Mouse (Mus musculus) E14TG2a.4 (cell line): ENCODE measurements around the gene Gnai2.

ENCODE experiments used
- H3K27me3 ChIP-seq: 2 replicates; pipeline ENCODE4 v1.6.1; 2014; ENCODE audit warnings: low read length, control low read depth; ENCODE audit not compliant: insufficient read depth
- H3K36me3 ChIP-seq: 2 replicates; pipeline ENCODE4 v1.6.1; 2014; ENCODE audit warnings: low read length, control low read depth; ENCODE audit not compliant: insufficient read depth
- H3K4me1 ChIP-seq: replicated peaks from 2 replicates; pipeline ENCODE4 v1.6.1; 2014; ENCODE audit warnings: low read depth, low read length, control low read depth
- H3K4me3 ChIP-seq: replicated peaks from 2 replicates; pipeline ENCODE4 v1.5.1; 2014; ENCODE audit warnings: mild to moderate bottlenecking, low read length
- H3K9me3 ChIP-seq: 2 replicates; pipeline ENCODE4 v1.6.1; 2014; ENCODE audit warnings: low read length, control low read depth
- CTCF ChIP-seq: conservative IDR thresholded peaks from 2 replicates; pipeline ENCODE4 v1.5.1; 2014; ENCODE audit warnings: low read length
- NANOG ChIP-seq: IDR thresholded peaks from 2 replicates; pipeline ENCODE4 v1.6.1; 2014; ENCODE audit warnings: borderline replicate concordance, low read length, mixed read lengths
- POU5F1 ChIP-seq: IDR thresholded peaks from 2 replicates; pipeline ENCODE4 v1.6.1; 2014; ENCODE audit warnings: low read length, borderline replicate concordance

Gene Gnai2

GRCm38 (mm10) chr9:107629901-107630425 lies 5.2 kb downstream of the Gnai2 start:
- H3K27me3 ChIP-seq = peaks cover 24% of the 10 kb centered on the region
- peaks cover 19% of the 10 kb centered on the region for H3K36me3 ChIP-seq
- peaks cover 93% of the 10 kb centered on the region for H3K4me1 ChIP-seq
- TF ChIP-seq POU5F1 (no peak), NANOG (no peak), CTCF (no peak)
- H3K4me3 ChIP-seq = peak overlapping the region; percentile 68
- no peaks in the 10 kb centered on the region for H3K9me3 ChIP-seq

DNA sequence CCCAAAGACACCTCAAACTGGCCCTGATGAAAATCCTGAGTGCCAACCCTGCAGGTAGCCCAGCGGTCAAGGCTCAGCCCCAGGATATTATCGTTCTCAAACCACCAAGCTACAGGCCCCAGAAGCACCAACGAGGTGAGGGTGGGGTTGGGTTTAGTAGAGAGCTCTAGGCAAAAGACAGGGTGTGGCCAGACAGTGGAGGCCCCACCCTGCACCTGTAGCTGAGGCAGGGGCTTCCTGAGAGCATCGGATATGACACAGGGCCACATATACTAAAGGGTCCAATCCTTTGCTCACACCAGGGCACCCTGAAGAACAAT lies 5.8 kb downstream of the Gnai2 start:
- peaks cover 19% of the 10 kb centered on the region for H3K36me3 ChIP-seq
- TF ChIP-seq POU5F1 (no peak), CTCF (no peak), NANOG (no peak)
- peaks cover 95% of the 10 kb centered on the region for H3K4me1 ChIP-seq
- peak overlapping the region; percentile 68 for H3K4me3 ChIP-seq
- peaks cover 22% of the 10 kb centered on the region for H3K27me3 ChIP-seq
- H3K9me3 ChIP-seq = no peaks in the 10 kb centered on the region

DNA sequence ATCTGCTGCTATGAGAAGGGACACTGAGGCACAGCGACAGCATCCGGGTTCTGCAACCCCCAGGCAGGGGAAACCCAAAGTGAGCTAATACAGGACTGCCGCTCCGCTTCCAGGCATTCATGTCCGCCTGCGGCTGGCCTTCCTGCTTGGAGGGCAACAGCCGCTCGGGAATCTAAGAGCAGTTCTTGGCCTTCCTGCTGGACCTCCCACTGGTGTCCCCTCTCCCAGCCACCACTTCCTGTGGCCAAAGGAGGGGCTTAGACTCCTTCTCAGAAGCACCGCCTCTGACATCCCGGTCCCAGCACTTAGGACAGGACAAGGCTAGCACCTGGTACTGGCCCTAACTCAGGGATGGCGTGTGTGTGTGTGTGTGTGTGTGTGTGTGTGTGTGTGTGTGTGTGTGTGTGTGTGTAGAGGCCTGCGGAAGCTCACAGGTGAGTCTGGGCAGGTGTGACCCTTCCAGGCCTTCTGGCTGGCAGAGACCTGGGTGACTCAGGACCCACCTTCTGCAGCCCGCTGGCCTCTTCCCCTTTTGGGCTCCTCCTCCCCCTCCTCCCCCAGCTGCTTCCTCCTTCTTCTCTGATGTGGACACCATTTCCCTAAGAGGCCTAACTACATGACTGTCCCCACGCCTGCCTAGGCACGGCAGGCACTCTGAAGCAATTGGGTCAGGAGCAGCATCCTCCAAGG lies 6.3 kb downstream of the Gnai2 start:
- H3K27me3 ChIP-seq = peaks cover 19% of the 10 kb centered on the region

DNA sequence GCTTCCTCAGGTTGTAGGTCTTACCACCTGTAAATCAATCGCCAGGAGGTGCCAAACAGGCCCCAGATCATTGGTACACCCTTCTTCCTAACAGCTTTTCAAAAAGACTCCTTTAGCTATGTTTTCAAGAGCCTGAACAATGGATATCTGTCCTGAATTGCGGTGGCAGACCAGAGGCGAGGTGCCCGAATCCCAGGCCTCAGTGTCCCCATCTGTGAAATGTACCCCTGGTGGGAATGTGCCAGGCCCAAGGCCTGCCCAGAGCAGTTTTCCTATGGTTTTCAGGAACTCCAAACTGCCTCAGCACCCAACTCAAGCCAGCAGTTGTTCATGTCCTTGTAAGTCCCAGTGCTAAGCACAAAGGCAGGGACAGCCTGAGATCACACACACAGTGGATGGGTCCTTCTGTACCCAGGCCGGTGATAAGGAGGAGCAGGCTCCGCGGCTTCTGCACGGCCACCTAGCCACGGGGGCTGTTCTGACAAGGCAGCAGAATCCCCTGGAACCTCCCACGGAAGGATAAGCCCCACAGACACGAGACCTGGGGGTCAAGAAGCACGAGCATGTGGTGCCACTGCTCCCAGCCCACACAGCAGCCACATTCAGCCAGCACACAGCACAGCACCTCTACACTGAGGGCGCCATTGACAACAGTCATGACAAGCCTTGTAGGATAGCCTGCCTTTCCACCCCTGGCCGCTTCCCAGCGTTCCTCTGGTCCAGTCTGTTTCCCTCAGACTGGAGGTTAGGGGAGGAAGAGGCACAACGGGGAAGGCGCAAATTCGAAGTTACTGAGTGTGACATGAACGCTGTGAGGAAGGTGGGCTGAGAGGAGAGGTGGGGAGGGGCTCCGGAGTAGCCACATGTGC lies 7.5 kb downstream of the Gnai2 start:
- Histone ChIP-seq H3K4me1 (peaks cover 92% of the 10 kb centered on the region), H3K4me3 (peak overlapping the region; percentile 68), H3K27me3 (peaks cover 13% of the 10 kb centered on the region), H3K36me3 (peaks cover 25% of the 10 kb centered on the region), H3K9me3 (no peaks in the 10 kb centered on the region)
- TF ChIP-seq NANOG = no peak
- TF ChIP-seq CTCF = no peak
- TF ChIP-seq POU5F1 = no peak

More for the DNA sequence above, 6.3 kb downstream of the Gnai2 start:
- Histone ChIP-seq H3K36me3 (peaks cover 21% of the 10 kb centered on the region), H3K4me1 (peaks cover 95% of the 10 kb centered on the region), H3K9me3 (no peaks in the 10 kb centered on the region), H3K4me3 (peak overlapping the region; percentile 68)
- no peak for TF ChIP-seq POU5F1
- TF ChIP-seq NANOG = no peak
- TF ChIP-seq CTCF = no peak

DNA sequence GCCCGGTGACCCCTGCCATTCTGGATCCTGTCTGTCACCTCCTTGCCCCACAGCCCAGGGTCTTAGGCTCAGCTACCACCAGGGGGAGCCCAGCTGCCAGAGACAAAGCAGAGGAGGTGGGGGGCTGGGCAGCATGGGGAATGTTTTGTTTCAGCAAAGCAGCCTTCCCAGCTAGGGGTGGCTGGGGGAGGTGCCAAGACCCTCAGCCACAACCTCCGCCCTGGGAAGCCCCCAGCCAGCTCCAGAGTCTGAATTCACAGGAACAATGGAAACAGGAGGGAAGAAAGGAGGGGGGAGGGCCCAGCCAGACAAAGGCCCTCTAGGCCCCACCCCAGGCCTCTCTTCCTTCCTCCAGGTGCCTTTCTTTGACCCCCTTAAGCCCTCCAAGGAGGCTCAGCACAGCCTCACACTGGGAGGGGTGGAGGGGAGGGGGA lies 8.3 kb downstream of the Gnai2 start:
- Histone ChIP-seq H3K4me3 (peak overlapping the region; percentile 68), H3K9me3 (no peaks in the 10 kb centered on the region), H3K4me1 (peaks cover 89% of the 10 kb centered on the region), H3K36me3 (peaks cover 23% of the 10 kb centered on the region), H3K27me3 (peaks cover 6% of the 10 kb centered on the region)
- no peak for TF ChIP-seq NANOG
- peak; percentile 83 for TF ChIP-seq CTCF

- TF ChIP-seq NANOG (no peak), POU5F1 (no peak), CTCF (no peak)
- peaks cover under 1% of the 10 kb centered on the region; the same call in 1 of the 2 replicates for H3K27me3 ChIP-seq
- H3K4me3 ChIP-seq = peak overlapping the region; percentile 62
- H3K36me3 ChIP-seq = peaks cover 20% of the 10 kb centered on the region
- H3K9me3 ChIP-seq = no peaks in the 10 kb centered on the region
- peaks cover 85% of the 10 kb centered on the region for H3K4me1 ChIP-seq
Measured at GRCm38 (mm10) chr9:107626158-107626843, 8.9 kb downstream of the Gnai2 start.

DNA sequence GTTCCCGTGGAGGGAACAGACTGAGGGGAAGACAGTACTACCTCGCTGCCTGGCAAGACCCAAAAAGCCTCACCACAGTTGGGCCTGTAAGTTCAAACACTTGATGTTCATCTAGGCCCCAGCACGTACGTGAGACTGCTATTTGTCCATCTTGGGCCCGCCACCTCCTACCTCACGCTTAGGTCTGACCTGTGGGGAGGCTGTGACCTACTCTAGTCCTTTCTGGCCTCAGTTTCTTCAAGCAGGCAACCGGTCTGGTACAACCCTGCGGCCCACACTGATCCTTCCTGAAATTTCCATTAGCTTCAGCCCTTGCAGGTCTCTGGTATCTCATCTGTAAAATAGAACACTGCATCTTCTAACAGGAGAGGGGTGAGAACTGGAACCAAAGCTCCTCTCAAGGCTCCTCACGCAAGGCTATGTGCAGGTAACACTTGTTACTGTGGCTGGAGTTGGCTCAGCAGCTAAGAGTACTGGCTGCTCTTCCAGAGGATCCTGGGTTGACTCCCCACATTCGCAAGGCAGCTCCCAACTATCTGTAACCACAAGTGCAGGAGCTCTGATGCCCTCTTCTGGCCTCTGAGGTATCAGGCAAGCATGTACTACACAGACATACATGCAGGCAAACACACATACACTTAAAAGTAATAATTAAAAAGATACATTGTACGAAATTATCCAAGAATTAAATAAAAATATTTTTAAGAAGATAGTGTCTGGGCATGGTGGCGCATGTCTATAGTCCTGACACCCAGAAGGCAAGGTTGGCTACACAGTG lies 9.6 kb downstream of the Gnai2 start:
- TF ChIP-seq NANOG (no peak), CTCF (no peak), POU5F1 (no peak)
- H3K4me3 ChIP-seq = peak overlapping the region; percentile 62
- H3K9me3 ChIP-seq = no peaks in the 10 kb centered on the region
- H3K27me3 ChIP-seq = no peaks in the 10 kb centered on the region
- H3K4me1 ChIP-seq = peaks cover 82% of the 10 kb centered on the region
- peaks cover 20% of the 10 kb centered on the region for H3K36me3 ChIP-seq

- Histone ChIP-seq H3K27me3 (no peaks in the 10 kb centered on the region), H3K4me1 (peaks cover 77% of the 10 kb centered on the region), H3K4me3 (peak overlapping the region; percentile 62), H3K36me3 (peaks cover 26% of the 10 kb centered on the region), H3K9me3 (no peaks in the 10 kb centered on the region)
- TF ChIP-seq POU5F1 = no peak
- TF ChIP-seq NANOG = no peak
- no peak for TF ChIP-seq CTCF
Measured at GRCm38 (mm10) chr9:107624951-107625350, 10.2 kb downstream of the Gnai2 start.
